Mouse (Mus musculus): ENCODE results near the gene Mtg2.

DNA sequence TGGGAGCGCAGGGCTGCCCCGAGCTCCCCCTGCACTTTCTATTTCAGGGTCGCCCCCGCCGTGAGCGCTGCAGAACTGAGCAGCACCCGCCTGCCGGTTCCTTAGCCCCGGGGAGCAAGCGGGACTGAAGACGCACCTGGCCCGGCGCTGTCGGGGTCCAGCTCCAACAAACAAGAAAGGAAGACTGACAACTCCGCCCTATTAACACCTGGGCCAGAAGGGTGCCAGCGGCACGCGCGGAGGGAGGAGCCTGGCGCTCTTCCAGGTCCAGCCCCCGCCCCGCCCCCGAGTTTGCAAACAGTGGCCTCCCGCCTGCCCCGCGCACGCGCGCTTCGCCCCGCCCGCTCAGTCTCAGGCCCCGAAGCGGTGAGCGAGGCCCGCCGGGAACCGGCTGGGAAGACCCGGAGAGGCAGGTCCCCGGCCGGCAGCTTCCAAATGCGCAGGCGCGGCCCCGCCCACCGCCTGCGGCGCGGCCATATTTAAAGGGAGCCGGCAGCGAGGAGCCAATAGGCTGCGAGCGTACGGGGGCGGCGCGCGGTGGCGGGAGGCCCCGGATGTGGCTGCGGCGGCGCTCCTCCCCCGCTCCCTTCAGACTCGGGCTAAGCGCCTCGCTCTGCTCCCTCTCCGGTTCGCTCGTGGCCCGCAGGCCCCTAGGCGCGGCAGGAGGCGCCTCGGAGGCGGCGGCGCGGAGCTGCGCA lies 45.8 kb upstream of the Mtg2 start, which contains the start of gene Lsm14b:
- TF ChIP-seq GATA1 (IDR thresholded peaks at IDR 0.05; ENCODE audit: borderline replicate concordance, low read length), result no peak
- TF ChIP-seq FLI1 (IDR thresholded peaks at IDR 0.05; ENCODE audit: low read length), result peak; percentile 19; the same call in 1 of the 2 replicates
